7 mouse cellular contexts compared by ENCODE assay signal in genomic region chr17:26414184-26414522, GRCm38 (mm10). TPM values are rescaled to one million over a fixed set of nuclear protein-coding genes. Genes with fewer than 3 reads are reported as not detected.
DNase-seq lines count a peak whose midpoint lies in the region; ATAC-seq and TF ChIP-seq lines count a peak whose summit lies in the region.

No protein-coding gene starts in this region.

- no peak for TF ChIP-seq CTCF in lung, postnatal 0 days (IDR thresholded peaks at IDR 0.05)
- no peak for TF ChIP-seq CTCF in olfactory bulb, adult 2 months (IDR thresholded peaks at IDR 0.05; ENCODE audit: insufficient read depth, low read depth, low read length)

- H3K9ac ChIP-seq in lung, postnatal 0 days (replicated peaks; ENCODE audit: low read depth), result peak overlapping the region; percentile 56; the same call in 1 of the 2 replicates
- H3K9ac ChIP-seq in forebrain, embryonic 12.5 days, result peak overlapping the region; percentile 76
- H3K9ac ChIP-seq in limb, embryonic 12.5 days (replicated peaks), result peak overlapping the region; percentile 67; the same call in 1 of the 2 replicates

- H3K4me1 ChIP-seq in lung, postnatal 0 days (ENCODE audit: insufficient read depth, low read depth, low read length), result 0 out of 2 replicates have a peak, but pooled peaks cover 7% of the 10 kb centered on the region
- peaks cover 21% of the 10 kb centered on the region for H3K4me1 ChIP-seq in forebrain, embryonic 12.5 days
- peaks cover 19% of the 10 kb centered on the region for H3K4me1 ChIP-seq in limb, embryonic 12.5 days (replicated peaks)
- peaks cover 19% of the 10 kb centered on the region for H3K4me1 ChIP-seq in olfactory bulb, adult 2 months (ENCODE audit: control insufficient read depth, insufficient read depth, low read length)

- no peak for TF ChIP-seq EP300 in lung, postnatal 0 days (IDR thresholded peaks at IDR 0.05)

- H3K27me3 ChIP-seq in lung, postnatal 0 days (replicated peaks; ENCODE audit: insufficient read depth, low read length), result no peaks in the 10 kb centered on the region
- H3K27me3 ChIP-seq in forebrain, embryonic 12.5 days, result peaks cover 74% of the 10 kb centered on the region
- H3K27me3 ChIP-seq in limb, embryonic 12.5 days, result peaks cover 78% of the 10 kb centered on the region

- peak overlapping the region; percentile 99 for H3K4me2 ChIP-seq in lung, postnatal 0 days (replicated peaks; ENCODE audit: low read depth, low read length)
- H3K4me2 ChIP-seq in forebrain, embryonic 12.5 days, result peak overlapping the region; percentile 97
- peak overlapping the region; percentile 98 for H3K4me2 ChIP-seq in limb, embryonic 12.5 days

- TF ChIP-seq POLR2A in olfactory bulb, adult 2 months (IDR thresholded peaks at IDR 0.05; ENCODE audit: insufficient read depth, low read depth, low read length), result no peak

- ATAC-seq in lung, postnatal 0 days, result no peak
- 0 out of 2 replicates have a peak, but pooled peaks have one; percentile 14 for ATAC-seq in forebrain, embryonic 12.5 days (ENCODE audit: low FRiP score)
- ATAC-seq in limb, embryonic 12.5 days (ENCODE audit: insufficient number of reproducible peaks, insufficient read depth, low FRiP score, low TSS enrichment, low read depth), result 0 out of 2 replicates have a peak, but pooled peaks have one; percentile 61

- no peaks in the 10 kb centered on the region for H3K36me3 ChIP-seq in lung, postnatal 0 days (ENCODE audit: insufficient read depth, low read length)
- H3K36me3 ChIP-seq in forebrain, embryonic 12.5 days (replicated peaks), result no peaks in the 10 kb centered on the region
- H3K36me3 ChIP-seq in limb, embryonic 12.5 days, result no peaks in the 10 kb centered on the region

- H3K27ac ChIP-seq in lung, postnatal 0 days (ENCODE audit: low read length), result no peak overlapping the region
- no peak overlapping the region for H3K27ac ChIP-seq in forebrain, embryonic 12.5 days
- H3K27ac ChIP-seq in limb, embryonic 12.5 days, result no peak overlapping the region
- no peak overlapping the region for H3K27ac ChIP-seq in olfactory bulb, adult 2 months (ENCODE audit: insufficient read depth, low read depth, low read length)

- DNase-seq in lung, postnatal 0 days (ENCODE audit: low spot score), result no peak
- DNase-seq in lung, postnatal 4 days, result no peak
- no peak for DNase-seq in layer of hippocampus, adult 9-11 months
- no peak for DNase-seq in adrenal gland, adult 18-20 months (ENCODE audit: low spot score in 2 of 2)

- H3K4me3 ChIP-seq in lung, postnatal 0 days (ENCODE audit: low read depth, low read length), result peak overlapping the region; percentile 62
- peak overlapping the region; percentile 75 for H3K4me3 ChIP-seq in forebrain, embryonic 12.5 days (replicated peaks)
- peak overlapping the region; percentile 73 for H3K4me3 ChIP-seq in limb, embryonic 12.5 days (replicated peaks)
- H3K4me3 ChIP-seq in olfactory bulb, adult 2 months (ENCODE audit: insufficient read depth, low read depth, low read length), result peak overlapping the region; percentile 71

- no peaks in the 10 kb centered on the region for H3K9me3 ChIP-seq in lung, postnatal 0 days (ENCODE audit: low read length)
- no peaks in the 10 kb centered on the region for H3K9me3 ChIP-seq in forebrain, embryonic 12.5 days
- H3K9me3 ChIP-seq in limb, embryonic 12.5 days, result no peaks in the 10 kb centered on the region

- 5% methylated on average over 5 of the region's 5 CpGs for WGBS in lung, postnatal 0 days
- 16% methylated on average over 5 of the region's 5 CpGs for WGBS in forebrain, embryonic 12.5 days
- 9% methylated on average over 4 of the region's 5 CpGs for WGBS in limb, embryonic 12.5 days
- 7% methylated on average over 5 of the region's 5 CpGs for WGBS in olfactory bulb, adult 2 months

RNA-seq across cellular contexts. Expression of gene Neurl1b, which starts 0.5 kb away (rescaled TPM):
- polyA plus RNA-seq in lung, postnatal 0 days (2015; fragmentation: Nextera tagmentation; extraction: Ambion mirVana), result 0.98 and 1.5 TPM in 2 replicates
- polyA plus RNA-seq in forebrain, embryonic 12.5 days (2016; fragmentation: Nextera tagmentation; extraction: Ambion mirVana), result 0.57 and 0.72 TPM in 2 replicates
- 0.40 and 0.59 TPM in 2 replicates for polyA plus RNA-seq in limb, embryonic 12.5 days (2016; fragmentation: Nextera tagmentation; extraction: Ambion mirVana)
- polyA plus RNA-seq in olfactory bulb, adult 2 months (2012; ENCODE audit: insufficient read depth, insufficient read length, low replicate concordance, missing spikeins), result not detected in 2 replicates
- 10 to 100 TPM; 23.2 to 35.2 TPM for total RNA-seq in adrenal gland, adult 18-20 months (2021)
